ENCODE assay signal across 8 mouse cellular contexts in genomic region chr16:4212167-4212962, GRCm38 (mm10). TPM values are rescaled to one million over a fixed set of nuclear protein-coding genes. Genes with fewer than 3 reads are reported as not detected.
DNase-seq lines count a peak whose midpoint lies in the region; ATAC-seq and TF ChIP-seq lines count a peak whose summit lies in the region.

No protein-coding gene starts in this region.

- under 1% methylated on average over 23 of the region's 23 CpGs for WGBS in cerebellum, adult 2 months
- WGBS in forebrain, embryonic 12.5 days = 8% methylated on average over 23 of the region's 23 CpGs
- WGBS in liver, embryonic 11.5 days = 10% methylated on average over 23 of the region's 23 CpGs
- WGBS in stomach, embryonic 16.5 days = 2% methylated on average over 23 of the region's 23 CpGs

- peaks cover 55% of the 10 kb centered on the region for H3K79me3 ChIP-seq in C2C12 (ENCODE audit: low read depth)

- H3K79me2 ChIP-seq in C2C12 (ENCODE audit: control insufficient read depth, insufficient read depth) = peaks cover 59% of the 10 kb centered on the region

- H3K4me2 ChIP-seq in forebrain, embryonic 12.5 days = peak overlapping the region; percentile 78
- H3K4me2 ChIP-seq in liver, embryonic 11.5 days = peak overlapping the region; percentile 90
- peak overlapping the region; percentile 69 for H3K4me2 ChIP-seq in stomach, embryonic 16.5 days (ENCODE audit: low read depth, low read length)

- peak overlapping the region; percentile 92 for H3K9ac ChIP-seq in forebrain, embryonic 12.5 days
- peak overlapping the region; percentile 94 for H3K9ac ChIP-seq in liver, embryonic 11.5 days (ENCODE audit: low read depth, low read length)
- peak overlapping the region; percentile 99 for H3K9ac ChIP-seq in stomach, embryonic 16.5 days (ENCODE audit: low read length)

- TF ChIP-seq POLR2A in cerebellum, adult 2 months (IDR thresholded peaks at IDR 0.05; ENCODE audit: borderline replicate concordance, insufficient read depth, low read length) = no peak

- peak overlapping the region; percentile 51 for H3ac ChIP-seq in C2C12 (ENCODE audit: control insufficient read depth, insufficient read length, low read depth)

- H3K4me1 ChIP-seq in cerebellum, adult 2 months (ENCODE audit: control insufficient read depth, insufficient read depth, low read length) = peaks cover 10% of the 10 kb centered on the region; the same call in 1 of the 2 replicates
- peaks cover 27% of the 10 kb centered on the region for H3K4me1 ChIP-seq in forebrain, embryonic 12.5 days
- 0 out of 2 replicates have a peak, but pooled peaks cover 8% of the 10 kb centered on the region for H3K4me1 ChIP-seq in liver, embryonic 11.5 days (replicated peaks; ENCODE audit: control insufficient read depth, insufficient read depth, low read length)
- H3K4me1 ChIP-seq in stomach, embryonic 16.5 days (ENCODE audit: control insufficient read depth, insufficient read depth, low read length) = peaks cover 16% of the 10 kb centered on the region

- H3K4me3 ChIP-seq in cerebellum, adult 2 months (replicated peaks; ENCODE audit: insufficient read depth, low read depth, low read length) = peak overlapping the region; percentile 79
- H3K4me3 ChIP-seq in C2C12 (ENCODE audit: insufficient read depth, poor library complexity, severe bottlenecking) = peak overlapping the region; percentile 66
- H3K4me3 ChIP-seq in forebrain, embryonic 12.5 days (replicated peaks) = peak overlapping the region; percentile 96
- H3K4me3 ChIP-seq in liver, embryonic 11.5 days (ENCODE audit: low read depth, low read length) = peak overlapping the region; percentile 73
- H3K4me3 ChIP-seq in stomach, embryonic 16.5 days (replicated peaks; ENCODE audit: low read length) = peak overlapping the region; percentile 96

- H3K9me3 ChIP-seq in forebrain, embryonic 12.5 days = no peaks in the 10 kb centered on the region
- no peaks in the 10 kb centered on the region for H3K9me3 ChIP-seq in liver, embryonic 11.5 days (ENCODE audit: control insufficient read depth, low read length)
- H3K9me3 ChIP-seq in stomach, embryonic 16.5 days (replicated peaks; ENCODE audit: control insufficient read depth, low read length) = no peaks in the 10 kb centered on the region

- TF ChIP-seq CTCF in cerebellum, adult 2 months (IDR thresholded peaks at IDR 0.05; ENCODE audit: borderline replicate concordance, insufficient read depth, low read depth, low read length) = no peak
- TF ChIP-seq CTCF in C2C12 (IDR thresholded peaks at IDR 0.05; ENCODE audit: control insufficient read depth, insufficient read depth, insufficient read length) = no peak

- H3K27me3 ChIP-seq in cerebellum, adult 2 months (ENCODE audit: control insufficient read depth, insufficient read depth, low read length) = no peaks in the 10 kb centered on the region
- H3K27me3 ChIP-seq in C2C12 (ENCODE audit: control insufficient read depth, insufficient read depth, insufficient read length) = no peaks in the 10 kb centered on the region
- H3K27me3 ChIP-seq in forebrain, embryonic 12.5 days = peaks cover 14% of the 10 kb centered on the region
- no peaks in the 10 kb centered on the region for H3K27me3 ChIP-seq in liver, embryonic 11.5 days (replicated peaks; ENCODE audit: control insufficient read depth, insufficient read depth, low read length)
- no peaks in the 10 kb centered on the region for H3K27me3 ChIP-seq in stomach, embryonic 16.5 days (ENCODE audit: control insufficient read depth, insufficient read depth, low read length)

- H3K27ac ChIP-seq in cerebellum, adult 2 months (ENCODE audit: insufficient read depth, low read length) = no peak overlapping the region
- H3K27ac ChIP-seq in forebrain, embryonic 12.5 days = peak overlapping the region; percentile 97; the same call in 1 of the 2 replicates
- no peak overlapping the region for H3K27ac ChIP-seq in liver, embryonic 11.5 days (ENCODE audit: low read depth, low read length)
- H3K27ac ChIP-seq in stomach, embryonic 16.5 days (ENCODE audit: low read length) = peak overlapping the region; percentile 99; the same call in 1 of the 2 replicates

- H3K36me3 ChIP-seq in C2C12 (ENCODE audit: control insufficient read depth, insufficient read depth) = peaks cover 18% of the 10 kb centered on the region
- H3K36me3 ChIP-seq in forebrain, embryonic 12.5 days (replicated peaks) = no peaks in the 10 kb centered on the region
- H3K36me3 ChIP-seq in liver, embryonic 11.5 days (ENCODE audit: control insufficient read depth, insufficient read depth, low read length) = no peaks in the 10 kb centered on the region
- H3K36me3 ChIP-seq in stomach, embryonic 16.5 days (ENCODE audit: control insufficient read depth, insufficient read depth, low read length) = no peaks in the 10 kb centered on the region; the same call in 1 of the 2 replicates

- ATAC-seq in forebrain, embryonic 12.5 days (ENCODE audit: low FRiP score) = no peak; the same call in 1 of the 2 replicates
- ATAC-seq in liver, embryonic 11.5 days (replicated peaks; ENCODE audit: low FRiP score) = no peak
- no peak for ATAC-seq in stomach, embryonic 16.5 days (ENCODE audit: insufficient read depth, low FRiP score)

- DNase-seq in cerebellum, adult 2 months = no peak
- DNase-seq in cerebellum, postnatal 14 days = no peak
- no peak for DNase-seq in liver, embryonic 11.5 days (ENCODE audit: low spot score)
- DNase-seq in layer of hippocampus, adult 9-11 months = no peak
- DNase-seq in ovary, adult 18-20 months (ENCODE audit: low spot score) = no peak

TF ChIP-seq in C2C12, 6 proteins besides CTCF, POLR2A, EP300 and RAD21:
- TF ChIP-seq FOSL1 (IDR thresholded peaks at IDR 0.05; ENCODE audit: insufficient read depth, low read length, poor library complexity, severe bottlenecking) = no peak
- no peak for TF ChIP-seq CEBPB (IDR thresholded peaks at IDR 0.05; ENCODE audit: low read depth)
- TF ChIP-seq MYOD1 (IDR thresholded peaks at IDR 0.05; ENCODE audit: control insufficient read depth, insufficient read length, low read depth) = no peak
- no peak for TF ChIP-seq USF1 (IDR thresholded peaks at IDR 0.05; ENCODE audit: low read depth)
- no peak for TF ChIP-seq MYOG (IDR thresholded peaks at IDR 0.05; ENCODE audit: control insufficient read depth, extremely low read depth, insufficient read length)
- no peak for TF ChIP-seq MAX (IDR thresholded peaks at IDR 0.05)

RNA-seq across cellular contexts. Expression of gene Crebbp, which starts 1.4 kb away (rescaled TPM):
- polyA plus RNA-seq in cerebellum, adult 2 months (2012; rRNA removed) = 33.8 and 38.5 TPM in 2 replicates
- polyA plus RNA-seq in C2C12 (2012; fragmentation: generic; extraction: Trizol) = 8.2 TPM
- 44.7 and 50.1 TPM in 2 replicates for polyA plus RNA-seq in forebrain, embryonic 12.5 days (2016; fragmentation: Nextera tagmentation; extraction: Ambion mirVana)
- polyA plus RNA-seq in liver, embryonic 11.5 days (2014; fragmentation: Nextera tagmentation; extraction: Ambion mirVana) = 16.5 and 20.0 TPM in 2 replicates
- polyA plus RNA-seq in stomach, embryonic 16.5 days (2015; fragmentation: Nextera tagmentation; extraction: Ambion mirVana) = 25.1 and 28.0 TPM in 2 replicates

Comparison
In these comparisons a context has a peak if more than half of its experiments do, and no peak if none do; other contexts are left out.
1. H3K27ac ChIP-seq: peak in forebrain, embryonic 12.5 days (single experiment) and stomach, embryonic 16.5 days (single experiment); none in cerebellum, adult 2 months (single experiment) and liver, embryonic 11.5 days (single experiment).
2. Peak in every context shown above with its lines, with median percentiles within 50 percentile points of each other: H3K4me3 ChIP-seq, H3K4me2 ChIP-seq and H3K9ac ChIP-seq.